Mouse (Mus musculus) B cell, adult 2 months (primary cell): Measurements from ENCODE around the gene Slc39a11.
"Not testable (repeated sequence)": the region's sequence is repeated elsewhere in the genome, so short reads cannot be mapped to it uniquely, and the experiment has no call there.

ENCODE experiments used
- DNase-seq, 2 experiments: peaks; one replicate each; pipeline ENCODE4 v3.0.0; 2022

Slc39a11 gene

GRCm38 (mm10) chr11:113586423-113586822 is 63.5 kb downstream of the Slc39a11 start:
- DNase-seq = no peak

- no peak for DNase-seq
Measured at GRCm38 (mm10) chr11:113583879-113584661, 65.8 kb downstream of the Slc39a11 start.

GRCm38 (mm10) chr11:113577221-113577620 is 72.7 kb downstream of the Slc39a11 start:
- no peak for DNase-seq

GRCm38 (mm10) chr11:113572641-113573040 is 77.2 kb downstream of the Slc39a11 start:
- no peak for DNase-seq

- no peak for DNase-seq
Measured at GRCm38 (mm10) chr11:113571616-113572015, 78.3 kb downstream of the Slc39a11 start.

GRCm38 (mm10) chr11:113568999-113569398 is 80.9 kb downstream of the Slc39a11 start:
- no peak for DNase-seq

GRCm38 (mm10) chr11:113567926-113568325 is 82.0 kb downstream of the Slc39a11 start:
- DNase-seq = not testable (repeated sequence)

- peak; percentile 73 to 74 for DNase-seq
Measured at GRCm38 (mm10) chr11:113565006-113565995, 84.6 kb downstream of the Slc39a11 start.

- DNase-seq = no peak
Measured at GRCm38 (mm10) chr11:113562326-113562725, 87.6 kb downstream of the Slc39a11 start.

- DNase-seq = no peak
Measured at GRCm38 (mm10) chr11:113560150-113560549, 89.7 kb downstream of the Slc39a11 start.

- no peak for DNase-seq
Measured at GRCm38 (mm10) chr11:113558505-113558904, 91.4 kb downstream of the Slc39a11 start.

- no peak for DNase-seq
Measured at GRCm38 (mm10) chr11:113556142-113556541, 93.7 kb downstream of the Slc39a11 start.

GRCm38 (mm10) chr11:113554701-113555360 is 95.0 kb downstream of the Slc39a11 start:
- DNase-seq = no peak

GRCm38 (mm10) chr11:113554194-113554593 is 95.7 kb downstream of the Slc39a11 start:
- no peak for DNase-seq

- no peak for DNase-seq
Measured at GRCm38 (mm10) chr11:113553605-113554004, 96.3 kb downstream of the Slc39a11 start.

GRCm38 (mm10) chr11:113552539-113552938 is 97.3 kb downstream of the Slc39a11 start:
- no peak for DNase-seq

GRCm38 (mm10) chr11:113546217-113546877 is 103.5 kb downstream of the Slc39a11 start:
- DNase-seq = no peak

GRCm38 (mm10) chr11:113544017-113544640 is 105.8 kb downstream of the Slc39a11 start:
- DNase-seq = no peak

GRCm38 (mm10) chr11:113541073-113541472 is 108.8 kb downstream of the Slc39a11 start:
- no peak for DNase-seq

GRCm38 (mm10) chr11:113539502-113540209 is 110.2 kb downstream of the Slc39a11 start:
- DNase-seq = no peak

GRCm38 (mm10) chr11:113539079-113539478 is 110.8 kb downstream of the Slc39a11 start:
- no peak for DNase-seq
